Mouse (Mus musculus) lung, postnatal 36 days (tissue): ENCODE measurements around the gene Fasn.
A peak's percentile ranks its signal among the peaks of the same experiment; 100 is the strongest.

ENCODE experiments used
- DNase-seq: peaks from one replicate; pipeline ENCODE4 v3.0.0; 2022; ENCODE audit warnings: mixed read lengths

Fasn gene

GRCm38 (mm10) chr11:120826016-120826953 lies 1.9 kb upstream of the Fasn start:
- DNase-seq, result no peak

GRCm38 (mm10) chr11:120825289-120825863 lies 1.0 kb upstream of the Fasn start:
- no peak for DNase-seq

- no peak for DNase-seq
Observed at GRCm38 (mm10) chr11:120824787-120825288, 491 bp upstream of the Fasn start.

- no peak for DNase-seq
Observed at GRCm38 (mm10) chr11:120823551-120823947, 798 bp downstream of the Fasn start.

GRCm38 (mm10) chr11:120822831-120823550 lies 1.4 kb downstream of the Fasn start:
- peak; percentile 25 for DNase-seq

GRCm38 (mm10) chr11:120822321-120822720 lies 2.0 kb downstream of the Fasn start:
- no peak for DNase-seq

GRCm38 (mm10) chr11:120821076-120821922 lies 3.0 kb downstream of the Fasn start:
- peak; percentile 66 for DNase-seq

GRCm38 (mm10) chr11:120820546-120820945 lies 3.8 kb downstream of the Fasn start:
- DNase-seq, result no peak

- DNase-seq, result no peak
Observed at GRCm38 (mm10) chr11:120819556-120819955, 4.8 kb downstream of the Fasn start.

GRCm38 (mm10) chr11:120818251-120818650 lies 6.1 kb downstream of the Fasn start:
- no peak for DNase-seq

GRCm38 (mm10) chr11:120817358-120817757 lies 7.0 kb downstream of the Fasn start:
- DNase-seq, result no peak

- no peak for DNase-seq
Observed at GRCm38 (mm10) chr11:120812068-120812467, 12.3 kb downstream of the Fasn start.

GRCm38 (mm10) chr11:120808010-120808409 lies 16.3 kb downstream of the Fasn start:
- DNase-seq, result no peak

- no peak for DNase-seq
Observed at GRCm38 (mm10) chr11:120805375-120806298, 18.7 kb downstream of the Fasn start.

- no peak for DNase-seq
Observed at GRCm38 (mm10) chr11:120804769-120805168, 19.6 kb downstream of the Fasn start.

- DNase-seq, result no peak
Observed at GRCm38 (mm10) chr11:120804274-120804673, 20.1 kb downstream of the Fasn start.

- peak; percentile 95 for DNase-seq
Observed at GRCm38 (mm10) chr11:120800061-120800904, 24.1 kb downstream of the Fasn start.

- peak; percentile 64 for DNase-seq
Observed at GRCm38 (mm10) chr11:120799316-120799890, 24.9 kb downstream of the Fasn start.

GRCm38 (mm10) chr11:120798244-120798643 lies 26.1 kb downstream of the Fasn start:
- peak; percentile 28 for DNase-seq

GRCm38 (mm10) chr11:120796614-120796946 lies 27.8 kb downstream of the Fasn start:
- no peak for DNase-seq
